Mouse (Mus musculus): ENCODE results near the gene Bbip1. TPM values are rescaled to one million over a fixed set of nuclear protein-coding genes. Genes with fewer than 3 reads are reported as not detected.
A peak's percentile ranks its signal among the peaks of the same experiment; 100 is the strongest.

The Bbip1 gene
- polyA plus RNA-seq, 1 experiment from 2014 or later = 80.4 TPM

- no peaks in the 10 kb centered on the region for H3K27me3 ChIP-seq (ENCODE audit: low read depth, poor library complexity, severe bottlenecking)
- peak overlapping the region; percentile 66 for H3K27ac ChIP-seq
- DNase-seq (ENCODE audit: low spot score) = no peak
- no peak overlapping the region for H3K4me3 ChIP-seq
- 76% methylated on average over 3 of the region's 3 CpGs for WGBS
- H3K36me3 ChIP-seq = no peaks in the 10 kb centered on the region
- H3K9me3 ChIP-seq (replicated peaks) = no peaks in the 10 kb centered on the region
- H3K4me1 ChIP-seq = peaks cover 41% of the 10 kb centered on the region
These were observed 50.7 kb downstream of the Bbip1 start for GRCm38 (mm10) chr19:53893711-53894171.

- Histone ChIP-seq H3K27ac (peak overlapping the region; percentile 66), H3K9me3 (replicated peaks) (no peaks in the 10 kb centered on the region)
These were observed 51.5 kb downstream of the Bbip1 start for GRCm38 (mm10) chr19:53892838-53893359.

GRCm38 (mm10) chr19:53892061-53892460 lies 52.4 kb downstream of the Bbip1 start, which contains the start of gene Pdcd4:
Gene Pdcd4 (plus strand): TSS chr19:53892231.
- no peak for DNase-seq (ENCODE audit: low spot score)
- 66% methylated on average over 3 of the region's 3 CpGs for WGBS
- peak within 1 kb of the TSS; percentile 78 for H3K27ac ChIP-seq

More at GRCm38 (mm10) chr19:53892838-53893359, 51.5 kb downstream of the Bbip1 start:
- Histone ChIP-seq H3K4me1 (peaks cover 37% of the 10 kb centered on the region), H3K36me3 (no peaks in the 10 kb centered on the region), H3K27me3 (ENCODE audit: low read depth, poor library complexity, severe bottlenecking) (no peaks in the 10 kb centered on the region), H3K4me3 (no peak overlapping the region)
- no peak for DNase-seq (ENCODE audit: low spot score)
- 58% methylated on average over 9 of the region's 9 CpGs for WGBS

GRCm38 (mm10) chr19:53891569-53891968 lies 52.9 kb downstream of the Bbip1 start:
- Histone ChIP-seq H3K9me3 (replicated peaks) (no peaks in the 10 kb centered on the region), H3K27me3 (ENCODE audit: low read depth, poor library complexity, severe bottlenecking) (no peaks in the 10 kb centered on the region), H3K4me3 (no peak overlapping the region), H3K27ac (peak overlapping the region; percentile 78), H3K4me1 (peaks cover 37% of the 10 kb centered on the region), H3K36me3 (no peaks in the 10 kb centered on the region)
- 92% methylated on average over 2 of the region's 2 CpGs for WGBS
- DNase-seq (ENCODE audit: low spot score) = no peak

More at GRCm38 (mm10) chr19:53892061-53892460, 52.4 kb downstream of the Bbip1 start, which contains the start of gene Pdcd4:
- Histone ChIP-seq H3K36me3 (no peaks in the 10 kb centered on the region), H3K27me3 (ENCODE audit: low read depth, poor library complexity, severe bottlenecking) (no peaks in the 10 kb centered on the region), H3K9me3 (replicated peaks) (no peaks in the 10 kb centered on the region), H3K4me1 (peaks cover 37% of the 10 kb centered on the region), H3K4me3 (no peak within 1 kb of the TSS)

- Histone ChIP-seq H3K36me3 (no peaks in the 10 kb centered on the region), H3K9me3 (replicated peaks) (no peaks in the 10 kb centered on the region), H3K27me3 (ENCODE audit: low read depth, poor library complexity, severe bottlenecking) (no peaks in the 10 kb centered on the region), H3K4me3 (no peak overlapping the region), H3K27ac (0 out of 2 replicates have a peak overlapping the region, but pooled peaks have one; percentile 78), H3K4me1 (peaks cover 37% of the 10 kb centered on the region)
- DNase-seq (ENCODE audit: low spot score) = no peak
- WGBS = 67% methylated on average over 5 of the region's 5 CpGs
These were observed 53.6 kb downstream of the Bbip1 start for GRCm38 (mm10) chr19:53890781-53891251.

- Histone ChIP-seq H3K27ac (0 out of 2 replicates have a peak overlapping the region, but pooled peaks have one; percentile 78), H3K9me3 (replicated peaks) (no peaks in the 10 kb centered on the region), H3K4me3 (no peak overlapping the region), H3K27me3 (ENCODE audit: low read depth, poor library complexity, severe bottlenecking) (no peaks in the 10 kb centered on the region), H3K4me1 (peaks cover 37% of the 10 kb centered on the region), H3K36me3 (no peaks in the 10 kb centered on the region)
- 75% methylated on average over 5 of the region's 5 CpGs for WGBS
- DNase-seq (ENCODE audit: low spot score) = no peak
These were observed 54.2 kb downstream of the Bbip1 start for GRCm38 (mm10) chr19:53890274-53890673.

- no peaks in the 10 kb centered on the region for H3K36me3 ChIP-seq
- WGBS = 73% methylated on average over 5 of the region's 5 CpGs
- H3K9me3 ChIP-seq (replicated peaks) = no peaks in the 10 kb centered on the region
- H3K4me1 ChIP-seq = peaks cover 37% of the 10 kb centered on the region
- H3K4me3 ChIP-seq = no peak overlapping the region
- no peak for DNase-seq (ENCODE audit: low spot score)
- H3K27me3 ChIP-seq (ENCODE audit: low read depth, poor library complexity, severe bottlenecking) = no peaks in the 10 kb centered on the region
- H3K27ac ChIP-seq = no peak overlapping the region
These were observed 54.9 kb downstream of the Bbip1 start for GRCm38 (mm10) chr19:53889555-53889954.

GRCm38 (mm10) chr19:53888331-53888730 lies 56.1 kb downstream of the Bbip1 start:
- Histone ChIP-seq H3K4me3 (no peak overlapping the region), H3K27me3 (ENCODE audit: low read depth, poor library complexity, severe bottlenecking) (no peaks in the 10 kb centered on the region), H3K36me3 (no peaks in the 10 kb centered on the region), H3K4me1 (peaks cover 28% of the 10 kb centered on the region), H3K9me3 (replicated peaks) (no peaks in the 10 kb centered on the region), H3K27ac (no peak overlapping the region)
- DNase-seq (ENCODE audit: low spot score) = no peak
- WGBS = 88% methylated on average over 9 of the region's 9 CpGs

GRCm38 (mm10) chr19:53887822-53888221 lies 56.6 kb downstream of the Bbip1 start:
- no peak overlapping the region for H3K4me3 ChIP-seq
- H3K4me1 ChIP-seq = peaks cover 23% of the 10 kb centered on the region
- H3K9me3 ChIP-seq (replicated peaks) = no peaks in the 10 kb centered on the region
- no peaks in the 10 kb centered on the region for H3K27me3 ChIP-seq (ENCODE audit: low read depth, poor library complexity, severe bottlenecking)
- no peak for DNase-seq (ENCODE audit: low spot score)
- no peak overlapping the region for H3K27ac ChIP-seq
- 92% methylated on average over 3 of the region's 3 CpGs for WGBS
- no peaks in the 10 kb centered on the region for H3K36me3 ChIP-seq

- no peak for DNase-seq (ENCODE audit: low spot score)
- H3K27ac ChIP-seq = no peak overlapping the region
- H3K36me3 ChIP-seq = no peaks in the 10 kb centered on the region
- no peaks in the 10 kb centered on the region for H3K9me3 ChIP-seq (replicated peaks)
- WGBS = 92% methylated on average over 10 of the region's 10 CpGs
- peaks cover 13% of the 10 kb centered on the region for H3K4me1 ChIP-seq
- H3K27me3 ChIP-seq (ENCODE audit: low read depth, poor library complexity, severe bottlenecking) = no peaks in the 10 kb centered on the region
- no peak overlapping the region for H3K4me3 ChIP-seq
These were observed 57.7 kb downstream of the Bbip1 start for GRCm38 (mm10) chr19:53886576-53887370.

GRCm38 (mm10) chr19:53885450-53885849 lies 59.0 kb downstream of the Bbip1 start:
- 72% methylated on average over 10 of the region's 10 CpGs for WGBS
- no peak for DNase-seq (ENCODE audit: low spot score)
- H3K4me1 ChIP-seq = peaks cover 5% of the 10 kb centered on the region

GRCm38 (mm10) chr19:53881786-53882185 lies 62.6 kb downstream of the Bbip1 start:
- no peaks in the 10 kb centered on the region for H3K27me3 ChIP-seq (ENCODE audit: low read depth, poor library complexity, severe bottlenecking)
- 60% methylated on average over 5 of the region's 5 CpGs for WGBS
- H3K27ac ChIP-seq = no peak overlapping the region
- no peaks in the 10 kb centered on the region for H3K9me3 ChIP-seq (replicated peaks)
- H3K4me3 ChIP-seq = no peak overlapping the region
- H3K36me3 ChIP-seq = no peaks in the 10 kb centered on the region
- H3K4me1 ChIP-seq = peaks cover 5% of the 10 kb centered on the region; the same call in 1 of the 2 replicates
- no peak for DNase-seq (ENCODE audit: low spot score)

More at GRCm38 (mm10) chr19:53885450-53885849, 59.0 kb downstream of the Bbip1 start:
- no peak overlapping the region for H3K27ac ChIP-seq
- H3K27me3 ChIP-seq (ENCODE audit: low read depth, poor library complexity, severe bottlenecking) = no peaks in the 10 kb centered on the region
- no peaks in the 10 kb centered on the region for H3K36me3 ChIP-seq
- H3K4me3 ChIP-seq = no peak overlapping the region
- H3K9me3 ChIP-seq (replicated peaks) = no peaks in the 10 kb centered on the region

- Histone ChIP-seq H3K9me3 (replicated peaks) (no peaks in the 10 kb centered on the region), H3K27me3 (ENCODE audit: low read depth, poor library complexity, severe bottlenecking) (no peaks in the 10 kb centered on the region), H3K27ac (no peak overlapping the region), H3K36me3 (no peaks in the 10 kb centered on the region), H3K4me3 (no peak overlapping the region), H3K4me1 (peaks cover 7% of the 10 kb centered on the region; the same call in 1 of the 2 replicates)
- no peak for DNase-seq (ENCODE audit: low spot score)
- WGBS = 77% methylated on average over 1 of the region's 1 CpGs
These were observed 64.0 kb downstream of the Bbip1 start for GRCm38 (mm10) chr19:53880460-53880859.

Measured in limb, embryonic 10.5 days (tissue).